Mouse (Mus musculus) kidney, adult 2 months (tissue): ENCODE results near the gene Axin2. TPM values are rescaled to one million over a fixed set of nuclear protein-coding genes. Genes with fewer than 3 reads are reported as not detected.

Experiments
- DNase-seq: peaks from one replicate; pipeline ENCODE4 v3.0.0; 2021
- H3K27ac ChIP-seq: fragments of 200-500 bp; 2 replicates; pipeline ENCODE4 v1.5.1; 2012; ENCODE audit warnings: low read depth, low read length, control low read depth, inconsistent platforms; ENCODE audit not compliant: insufficient read depth
- H3K27me3 ChIP-seq: fragments of 200-500 bp; replicated peaks from 2 replicates; pipeline ENCODE4 v1.6.1; 2012; ENCODE audit warnings: mild to moderate bottlenecking, moderate library complexity, low read length, inconsistent platforms; ENCODE audit not compliant: control insufficient read depth, insufficient read depth
- H3K36me3 ChIP-seq: fragments of 200-500 bp; 2 replicates; pipeline ENCODE4 v1.6.1; 2012; ENCODE audit warnings: mild to moderate bottlenecking, moderate library complexity, low read length, inconsistent platforms; ENCODE audit not compliant: control insufficient read depth, insufficient read depth
- H3K4me1 ChIP-seq: fragments of 200-500 bp; 2 replicates; pipeline ENCODE4 v1.6.1; 2011; ENCODE audit warnings: low read length; ENCODE audit not compliant: control insufficient read depth, insufficient read depth
- H3K4me3 ChIP-seq: fragments of 200-500 bp; 2 replicates; pipeline ENCODE4 v1.5.1; 2011; ENCODE audit warnings: mild to moderate bottlenecking, low read depth, low read length, control low read depth; ENCODE audit not compliant: insufficient read depth
- CTCF ChIP-seq: fragments of 200-500 bp; conservative IDR thresholded peaks from 2 replicates; pipeline ENCODE4 v1.5.1; 2011; ENCODE audit warnings: low read depth, mild to moderate bottlenecking, control low read depth, low read length, moderate library complexity, mixed read lengths; ENCODE audit not compliant: insufficient read depth, insufficient read length
- POLR2A ChIP-seq: fragments of 200-500 bp; IDR thresholded peaks from one replicate; pipeline ENCODE4 v1.6.1; 2011; ENCODE audit warnings: low read depth, low read length, control low read depth
- WGBS: fragments of 180-500 bp; shearing (Covaris S2); methylation state at CpG from one replicate; pipeline ENCODE4 v1.1.7; 2018; 5-methylcytosine and 5-hydroxymethylcytosine counted together
- polyA plus RNA-seq: library from polyadenylated mRNA; depleted of rRNA; stranded (reverse); fragments of >200 nt; gene quantifications from 2 replicates; pipeline ENCODE4 v1.2.3, GENCODE M21; 2012

The Axin2 gene
- polyA plus RNA-seq, 1 experiment, result 3.1 TPM

GRCm38 (mm10) chr11:108924346-108924745 is 4.2 kb downstream of the Axin2 start:
- WGBS, result 14% methylated on average over 5 of the region's 5 CpGs
- Histone ChIP-seq H3K4me3 (no peak overlapping the region), H3K4me1 (no peaks in the 10 kb centered on the region), H3K36me3 (no peaks in the 10 kb centered on the region), H3K27ac (no peak overlapping the region), H3K27me3 (no peaks in the 10 kb centered on the region; the same call in 1 of the 2 replicates)
- TF ChIP-seq POLR2A (no peak), CTCF (no peak)
- no peak for DNase-seq

- Histone ChIP-seq H3K4me3 (no peak overlapping the region), H3K36me3 (no peaks in the 10 kb centered on the region), H3K27ac (no peak overlapping the region), H3K4me1 (no peaks in the 10 kb centered on the region), H3K27me3 (no peaks in the 10 kb centered on the region; the same call in 1 of the 2 replicates)
- WGBS, result 13% methylated on average over 6 of the region's 6 CpGs
- DNase-seq, result peak; percentile 72
- TF ChIP-seq CTCF (peak; percentile 90), POLR2A (no peak)
These were observed 5.1 kb downstream of the Axin2 start for GRCm38 (mm10) chr11:108925202-108925601.

GRCm38 (mm10) chr11:108925826-108926225 is 5.7 kb downstream of the Axin2 start:
- no peaks in the 10 kb centered on the region; the same call in 1 of the 2 replicates for H3K27me3 ChIP-seq
- no peak overlapping the region for H3K27ac ChIP-seq
- no peak for TF ChIP-seq POLR2A
- DNase-seq, result no peak
- H3K36me3 ChIP-seq, result no peaks in the 10 kb centered on the region
- H3K4me3 ChIP-seq, result no peak overlapping the region
- no peaks in the 10 kb centered on the region for H3K4me1 ChIP-seq
- WGBS, result 82% methylated on average over 9 of the region's 9 CpGs

GRCm38 (mm10) chr11:108926345-108927092 is 6.4 kb downstream of the Axin2 start:
- Histone ChIP-seq H3K4me3 (no peak overlapping the region), H3K27me3 (no peaks in the 10 kb centered on the region; the same call in 1 of the 2 replicates), H3K4me1 (no peaks in the 10 kb centered on the region), H3K27ac (no peak overlapping the region), H3K36me3 (no peaks in the 10 kb centered on the region)
- 69% methylated on average over 10 of the region's 10 CpGs for WGBS
- DNase-seq, result no peak
- TF ChIP-seq POLR2A, result no peak
- no peak for TF ChIP-seq CTCF

- 77% methylated on average over 13 of the region's 13 CpGs for WGBS
- H3K27ac ChIP-seq, result no peak overlapping the region
- H3K27me3 ChIP-seq, result no peaks in the 10 kb centered on the region; the same call in 1 of the 2 replicates
- no peaks in the 10 kb centered on the region for H3K36me3 ChIP-seq
- no peaks in the 10 kb centered on the region for H3K4me1 ChIP-seq
- no peak for DNase-seq
- TF ChIP-seq CTCF (no peak), POLR2A (no peak)
- no peak overlapping the region for H3K4me3 ChIP-seq
These were observed 6.9 kb downstream of the Axin2 start for GRCm38 (mm10) chr11:108927093-108927444.

- TF ChIP-seq POLR2A (no peak), CTCF (no peak)
- Histone ChIP-seq H3K4me3 (no peak overlapping the region), H3K36me3 (no peaks in the 10 kb centered on the region), H3K27ac (no peak overlapping the region), H3K27me3 (no peaks in the 10 kb centered on the region), H3K4me1 (no peaks in the 10 kb centered on the region)
- DNase-seq, result no peak
- 78% methylated on average over 8 of the region's 8 CpGs for WGBS
These were observed 7.9 kb downstream of the Axin2 start for GRCm38 (mm10) chr11:108928096-108928495.

- no peak overlapping the region for H3K27ac ChIP-seq
- H3K4me3 ChIP-seq, result no peak overlapping the region
- H3K4me1 ChIP-seq, result no peaks in the 10 kb centered on the region
- no peaks in the 10 kb centered on the region for H3K36me3 ChIP-seq
- DNase-seq, result no peak
- WGBS, result 46% methylated on average over 7 of the region's 7 CpGs
- TF ChIP-seq POLR2A (no peak), CTCF (no peak)
- H3K27me3 ChIP-seq, result no peaks in the 10 kb centered on the region
These were observed 8.6 kb downstream of the Axin2 start for GRCm38 (mm10) chr11:108928752-108929151.

- no peak for DNase-seq
- H3K36me3 ChIP-seq, result no peaks in the 10 kb centered on the region
- H3K4me1 ChIP-seq, result no peaks in the 10 kb centered on the region
- no peak overlapping the region for H3K27ac ChIP-seq
- 58% methylated on average over 4 of the region's 4 CpGs for WGBS
- no peak overlapping the region for H3K4me3 ChIP-seq
- TF ChIP-seq CTCF, result no peak
- H3K27me3 ChIP-seq, result no peaks in the 10 kb centered on the region
These were observed 9.0 kb downstream of the Axin2 start for GRCm38 (mm10) chr11:108929176-108929575.
